Mouse (Mus musculus) lung, postnatal 0 days (tissue): ENCODE results near the gene Gng2.

ENCODE experiments used
- CTCF ChIP-seq: IDR thresholded peaks from 2 replicates; pipeline ENCODE4 v1.5.1; 2016; ENCODE audit warnings: antibody characterized with exemption, mild to moderate bottlenecking
- EP300 ChIP-seq: IDR thresholded peaks from 2 replicates; pipeline ENCODE4 v1.6.1; 2016; ENCODE audit warnings: antibody characterized with exemption, mild to moderate bottlenecking, control low read depth

DNA sequence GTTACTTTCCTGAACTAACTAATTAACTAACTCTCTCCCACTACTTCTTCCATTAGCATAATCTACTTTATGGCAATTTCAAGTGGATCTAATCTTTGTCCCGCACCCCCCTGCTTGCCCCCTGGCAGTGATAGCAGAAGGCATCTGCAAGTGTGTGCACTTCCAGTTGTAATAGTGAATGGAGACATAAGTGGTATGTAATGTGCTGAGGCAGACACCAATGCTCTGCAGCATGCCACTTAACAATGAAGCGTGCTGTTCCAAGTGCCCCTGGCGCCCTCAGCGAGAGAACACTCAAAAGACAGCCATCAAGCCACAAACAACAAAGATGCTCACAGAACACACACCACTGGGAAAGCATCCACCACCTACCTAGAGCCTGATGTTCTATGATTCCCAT lies 76.9 kb downstream of the Gng2 start:
- TF ChIP-seq CTCF (no peak), EP300 (no peak)
